Mouse (Mus musculus) liver, adult 2 months (tissue): Measurements from ENCODE around the gene 6030468B19Rik. TPM values are rescaled to one million over a fixed set of nuclear protein-coding genes. Genes with fewer than 3 reads are reported as not detected.
A peak's percentile ranks its signal among the peaks of the same experiment; 100 is the strongest.
"Not testable (repeated sequence)": the region's sequence is repeated elsewhere in the genome, so short reads cannot be mapped to it uniquely, and the experiment has no call there.

Experiments used
- DNase-seq: peaks from one replicate; pipeline ENCODE4 v3.0.0-alpha.2; 2011; ENCODE audit warnings: low read depth, low spot score; ENCODE audit errors: extremely low read depth
- H3K27ac ChIP-seq: fragments of 200-500 bp; replicated peaks from 2 replicates; pipeline ENCODE4 v1.5.1; 2012; ENCODE audit warnings: low read depth, mild to moderate bottlenecking, control low read depth, inconsistent platforms, low read length; ENCODE audit not compliant: insufficient read depth
- H3K27me3 ChIP-seq: fragments of 200-500 bp; 2 replicates; pipeline ENCODE4 v1.6.1; 2012; ENCODE audit warnings: mild to moderate bottlenecking, moderate library complexity, low read length, inconsistent platforms; ENCODE audit not compliant: control insufficient read depth, insufficient read depth
- H3K36me3 ChIP-seq: fragments of 200-500 bp; 2 replicates; pipeline ENCODE4 v1.6.1; 2012; ENCODE audit warnings: low read length, inconsistent platforms; ENCODE audit not compliant: control insufficient read depth, insufficient read depth
- H3K4me1 ChIP-seq: fragments of 200-500 bp; 2 replicates; pipeline ENCODE4 v1.6.1; 2011; ENCODE audit warnings: low read length; ENCODE audit not compliant: control insufficient read depth, insufficient read depth
- H3K4me3 ChIP-seq: fragments of 200-500 bp; 2 replicates; pipeline ENCODE4 v1.5.1; 2011; ENCODE audit warnings: low read depth, mild to moderate bottlenecking, control low read depth, low read length, moderate library complexity; ENCODE audit not compliant: insufficient read depth
- H3K79me2 ChIP-seq: fragments of 200-500 bp; 2 replicates; pipeline ENCODE4 v1.6.1; 2012; ENCODE audit warnings: inconsistent platforms, mild to moderate bottlenecking, low read length, moderate library complexity; ENCODE audit not compliant: control insufficient read depth, insufficient read depth
- H3K9ac ChIP-seq: fragments of 200-500 bp; 2 replicates; pipeline ENCODE4 v1.6.1; 2012; ENCODE audit warnings: low read depth, mild to moderate bottlenecking, control low read depth, inconsistent platforms, low read length
- CTCF ChIP-seq: fragments of 200-500 bp; IDR thresholded peaks from 2 replicates; pipeline ENCODE4 v1.5.1; 2011; ENCODE audit warnings: low read depth, low read length, control low read depth
- POLR2A ChIP-seq: fragments of 200-500 bp; IDR thresholded peaks from 2 replicates; pipeline ENCODE4 v1.6.1; 2011; ENCODE audit warnings: low read length, control low read depth; ENCODE audit not compliant: insufficient read depth; ENCODE audit errors: extremely low read depth
- WGBS: fragments of 180-500 bp; shearing (Covaris S2); methylation state at CpG from one replicate; pipeline ENCODE4 v1.1.7; 2018; 5-methylcytosine and 5-hydroxymethylcytosine counted together
- polyA plus RNA-seq: library from polyadenylated mRNA; depleted of rRNA; stranded (reverse); fragments of >200 nt; gene quantifications from 2 replicates; pipeline ENCODE4 v1.2.3, GENCODE M21; 2012
- total RNA-seq: library from RNA; depleted of rRNA; stranded (reverse); fragments of >200 nt; gene quantifications from 2 replicates; pipeline ENCODE4 v1.2.3, GENCODE M21; 2014

6030468B19Rik gene
- total and polyA plus RNA-seq, 2 experiments = not detected

DNA sequence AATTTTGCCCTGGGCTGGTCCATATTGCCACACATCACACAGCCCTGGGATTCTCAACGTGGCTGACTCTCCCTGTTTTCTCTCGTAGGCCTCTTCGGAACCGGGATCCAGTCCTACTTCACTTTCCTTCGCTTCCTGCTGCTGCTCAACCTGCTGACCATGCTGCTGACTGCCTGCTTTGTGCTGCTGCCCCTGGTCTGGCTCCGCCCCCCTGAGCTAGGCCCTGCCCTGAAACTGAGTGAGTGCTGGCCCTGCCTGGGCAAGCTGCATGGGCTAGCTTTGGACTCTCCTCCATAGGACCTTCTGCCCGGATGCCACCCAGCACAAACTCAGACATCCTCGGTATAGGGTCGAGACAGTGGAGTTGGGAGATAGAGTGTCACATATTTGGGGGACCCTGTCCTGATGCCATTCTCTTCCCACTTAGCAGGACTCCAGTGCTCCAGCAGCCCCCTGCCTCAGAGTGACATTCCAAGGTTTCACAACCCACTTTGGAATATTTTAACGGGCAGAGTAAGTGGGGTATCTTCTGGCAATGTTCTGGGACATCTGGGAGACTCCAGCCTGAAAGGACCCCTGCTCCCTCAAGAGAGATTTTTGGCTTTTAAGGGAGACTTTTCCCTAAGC, 13.7 kb upstream of the 6030468B19Rik start:
- Histone ChIP-seq H3K27me3 (no peaks in the 10 kb centered on the region), H3K79me2 (no peaks in the 10 kb centered on the region), H3K4me1 (peaks cover 4% of the 10 kb centered on the region; the same call in 1 of the 2 replicates), H3K27ac (no peak overlapping the region), H3K36me3 (no peaks in the 10 kb centered on the region), H3K9ac (peak overlapping the region; percentile 38; the same call in 1 of the 2 replicates), H3K4me3 (peak overlapping the region; percentile 45; the same call in 1 of the 2 replicates)
- DNase-seq = peak; percentile 12
- TF ChIP-seq POLR2A (no peak), CTCF (no peak)
- WGBS = 46% methylated on average over 10 of the region's 10 CpGs

DNA sequence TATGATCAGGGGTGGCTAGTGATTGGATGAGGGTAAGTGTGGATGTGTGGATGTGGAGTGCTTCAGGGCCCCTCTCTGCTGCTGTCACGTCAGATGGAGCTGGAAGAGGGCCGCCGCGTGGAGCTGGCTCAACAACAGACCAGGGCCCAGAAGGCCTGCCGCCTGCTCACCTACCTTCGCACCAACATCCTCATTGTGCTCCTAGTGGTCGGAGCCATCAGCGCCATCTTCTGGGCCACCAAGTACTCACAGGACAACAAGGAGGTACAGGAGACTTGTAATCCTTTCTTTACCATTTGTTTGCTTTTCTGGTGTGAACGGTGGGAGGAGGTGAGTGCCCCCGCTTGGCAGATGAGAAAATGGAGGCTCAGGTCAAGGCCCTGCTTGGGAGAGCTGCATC, 11.2 kb upstream of the 6030468B19Rik start:
- H3K79me2 ChIP-seq = no peaks in the 10 kb centered on the region
- H3K9ac ChIP-seq = no peak overlapping the region
- 22% methylated on average over 10 of the region's 10 CpGs for WGBS
- H3K27me3 ChIP-seq = no peaks in the 10 kb centered on the region
- H3K36me3 ChIP-seq = no peaks in the 10 kb centered on the region
- peak; percentile 42 for DNase-seq
- H3K4me1 ChIP-seq = peaks cover 5% of the 10 kb centered on the region; the same call in 1 of the 2 replicates
- H3K27ac ChIP-seq = no peak overlapping the region
- H3K4me3 ChIP-seq = no peak overlapping the region
- TF ChIP-seq POLR2A = no peak
- peak; percentile 79 for TF ChIP-seq CTCF

DNA sequence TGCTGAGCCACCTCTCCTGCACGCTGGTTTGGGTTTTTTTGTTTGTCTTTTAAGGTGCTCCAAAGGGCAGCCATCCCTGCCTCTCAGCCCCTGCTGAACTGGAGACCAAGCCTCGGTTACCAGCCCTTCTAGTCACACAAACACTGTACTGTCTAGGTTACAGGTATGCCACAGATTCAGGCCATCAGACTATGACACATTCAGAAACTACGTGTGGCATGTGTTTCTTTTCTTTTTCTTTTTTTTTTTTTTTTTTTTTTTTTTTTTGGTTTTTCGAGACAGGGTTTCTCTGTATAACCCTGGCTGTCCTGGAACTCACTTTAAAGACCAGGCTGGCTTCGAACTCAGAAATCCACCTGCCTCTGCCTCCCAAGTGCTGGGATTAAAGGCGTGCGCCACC, 9.0 kb upstream of the 6030468B19Rik start:
- not testable (repeated sequence) for H3K36me3 ChIP-seq, H3K4me1 ChIP-seq, H3K9ac ChIP-seq

DNA sequence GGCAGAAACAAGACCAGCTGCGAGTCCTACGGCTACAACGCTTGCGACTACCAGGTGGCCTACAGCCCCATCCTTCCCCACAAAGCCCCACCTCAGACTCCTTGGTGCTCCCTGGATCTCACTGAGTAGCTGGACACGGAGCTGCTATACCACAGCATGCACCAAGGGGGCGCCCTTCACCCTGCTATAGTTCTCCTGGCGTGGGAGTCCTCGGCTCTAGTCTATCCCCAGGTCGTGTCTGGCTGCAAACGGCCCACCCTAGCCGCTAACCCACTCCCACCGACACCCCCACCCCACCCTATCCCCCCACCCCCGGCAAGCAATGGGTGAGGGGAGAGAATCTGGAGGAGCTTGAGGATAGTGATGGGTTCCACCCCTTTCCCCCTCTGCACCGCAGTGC, 7.2 kb upstream of the 6030468B19Rik start:
- TF ChIP-seq POLR2A (no peak), CTCF (peak; percentile 94)
- H3K27me3 ChIP-seq = no peaks in the 10 kb centered on the region
- H3K36me3 ChIP-seq = no peaks in the 10 kb centered on the region
- DNase-seq = peak; percentile 41
- no peak overlapping the region for H3K27ac ChIP-seq
- H3K9ac ChIP-seq = no peak overlapping the region
- peaks cover 4% of the 10 kb centered on the region for H3K4me1 ChIP-seq
- WGBS = 8% methylated on average over 14 of the region's 14 CpGs
- H3K4me3 ChIP-seq = no peak overlapping the region
- H3K79me2 ChIP-seq = no peaks in the 10 kb centered on the region

More for the DNA sequence above, 9.0 kb upstream of the 6030468B19Rik start:
- not testable (repeated sequence) for H3K27me3 ChIP-seq, H3K79me2 ChIP-seq, H3K4me3 ChIP-seq, DNase-seq, H3K27ac ChIP-seq
- WGBS = 84% methylated on average over 7 of the region's 7 CpGs

DNA sequence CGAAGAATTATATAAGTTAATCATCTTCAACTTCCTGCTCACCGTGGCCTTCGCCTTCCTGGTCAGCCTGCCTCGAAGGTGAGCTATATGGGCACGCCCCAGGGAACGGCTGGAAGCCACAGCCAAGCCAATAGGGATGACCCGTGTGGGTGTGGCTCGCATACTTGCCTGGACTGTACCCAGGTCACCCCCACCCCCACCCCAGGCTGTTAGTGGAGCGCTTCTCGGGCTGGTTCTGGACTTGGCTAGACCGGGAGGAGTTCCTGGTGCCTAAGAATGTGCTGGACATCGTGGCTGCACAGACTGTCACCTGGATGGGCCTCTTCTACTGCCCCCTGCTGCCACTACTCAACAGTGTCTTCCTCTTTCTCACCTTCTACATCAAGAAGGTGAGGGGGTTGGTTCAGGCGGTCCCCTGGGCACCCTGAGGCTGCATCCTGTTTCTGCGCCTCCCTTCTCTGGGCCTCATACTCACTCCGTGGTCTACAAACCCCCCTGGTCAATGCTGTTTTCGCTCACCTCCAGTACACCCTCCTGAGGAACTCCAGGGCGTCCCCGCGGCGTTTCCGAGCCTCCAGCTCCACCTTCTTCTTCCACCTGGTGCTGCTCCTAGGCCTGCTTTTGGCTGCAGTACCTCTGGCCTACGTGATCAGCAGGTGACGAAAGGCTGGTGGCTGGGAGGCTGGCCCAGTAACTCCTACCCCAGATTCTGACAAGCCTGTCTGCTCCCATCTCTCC, 6.6 kb upstream of the 6030468B19Rik start:
- Histone ChIP-seq H3K27me3 (no peaks in the 10 kb centered on the region), H3K9ac (no peak overlapping the region), H3K36me3 (no peaks in the 10 kb centered on the region), H3K4me3 (no peak overlapping the region), H3K4me1 (peaks cover 4% of the 10 kb centered on the region), H3K79me2 (no peaks in the 10 kb centered on the region), H3K27ac (no peak overlapping the region)
- WGBS = 38% methylated on average over 23 of the region's 23 CpGs
- DNase-seq = peak; percentile 68
- TF ChIP-seq CTCF (peak; percentile 55), POLR2A (no peak)

- DNase-seq = no peak
- Histone ChIP-seq H3K9ac (no peak overlapping the region), H3K79me2 (no peaks in the 10 kb centered on the region), H3K27ac (no peak overlapping the region), H3K27me3 (no peaks in the 10 kb centered on the region), H3K36me3 (no peaks in the 10 kb centered on the region), H3K4me3 (no peak overlapping the region), H3K4me1 (peaks cover 4% of the 10 kb centered on the region)
- TF ChIP-seq POLR2A (no peak), CTCF (no peak)
- 93% methylated on average over 9 of the region's 9 CpGs for whole genome bisulfite sequencing
Observed at GRCm38 (mm10) chr11:117791441-117791761, 6.1 kb upstream of the 6030468B19Rik start.
